11 mouse cellular contexts compared by ENCODE assay signal in genomic region chr8:83976101-83976630, GRCm38 (mm10). TPM values are rescaled to one million over a fixed set of nuclear protein-coding genes. Genes with fewer than 3 reads are reported as not detected.
DNase-seq lines count a peak whose midpoint lies in the region; ATAC-seq and TF ChIP-seq lines count a peak whose summit lies in the region.
"Had no signal": no experiment of that assay in that cellular context is flagged by ENCODE, and none has a peak within 500 bp of the region (broad histone marks: within the 10 kb centered on the region; RNA-seq: fewer than 3 reads in every experiment).

No protein-coding gene starts in this region.

- 0 out of 2 replicates have a peak, but pooled peaks have one; percentile 27 for TF ChIP-seq CTCF in cerebellum, adult 2 months (IDR thresholded peaks at IDR 0.05; ENCODE audit: borderline replicate concordance, insufficient read depth, low read depth, low read length)

- no peak for ATAC-seq in liver, embryonic 12.5 days
- ATAC-seq: inflammation-experienced regulatory T-cells, adult 6 months had no signal

- H3K36me3 ChIP-seq in liver, embryonic 12.5 days, result peaks cover 24% of the 10 kb centered on the region
- H3K36me3 ChIP-seq in splenic B cell, adult 2 months (ENCODE audit: control insufficient read depth, insufficient read depth, low read length, poor library complexity, severe bottlenecking), result no peaks in the 10 kb centered on the region

- no peaks in the 10 kb centered on the region for H3K27me3 ChIP-seq in cerebellum, adult 2 months (ENCODE audit: control insufficient read depth, insufficient read depth, low read length)
- no peaks in the 10 kb centered on the region for H3K27me3 ChIP-seq in liver, embryonic 12.5 days (replicated peaks)
- H3K27me3 ChIP-seq in splenic B cell, adult 2 months (ENCODE audit: control insufficient read depth, insufficient read depth, low read length, poor library complexity, severe bottlenecking), result no peaks in the 10 kb centered on the region

- TF ChIP-seq POLR2A in cerebellum, adult 2 months (IDR thresholded peaks at IDR 0.05; ENCODE audit: borderline replicate concordance, insufficient read depth, low read length), result no peak

- no peak overlapping the region for H3K27ac ChIP-seq in cerebellum, adult 2 months (ENCODE audit: insufficient read depth, low read length)
- H3K27ac ChIP-seq in liver, embryonic 12.5 days, result no peak overlapping the region

- H3K4me2 ChIP-seq in liver, embryonic 12.5 days, result no peak overlapping the region

- H3K9ac ChIP-seq in liver, embryonic 12.5 days, result no peak overlapping the region

- no peak overlapping the region for H3K4me3 ChIP-seq in cerebellum, adult 2 months (replicated peaks; ENCODE audit: insufficient read depth, low read depth, low read length)
- no peak overlapping the region for H3K4me3 ChIP-seq in liver, embryonic 12.5 days

- WGBS in cerebellum, adult 2 months, result 74% methylated on average over 4 of the region's 4 CpGs
- 73% methylated on average over 4 of the region's 4 CpGs for WGBS in liver, embryonic 12.5 days (ENCODE audit: insufficient replicate concordance)

- no peaks in the 10 kb centered on the region for H3K9me3 ChIP-seq in liver, embryonic 12.5 days (replicated peaks)
- H3K9me3 ChIP-seq: G1E had no signal

- DNase-seq in cerebellum, adult 2 months, result no peak
- no peak for DNase-seq in cerebellum, adult 11-12 months
- peak; percentile 36 for DNase-seq in liver
- DNase-seq in c-Kit-positive CD71-positive TER-119-negative erythroid progenitor cells, embryonic 14.5 days (ENCODE audit: low read depth), result peak; percentile 31
- peak; percentile 65 for DNase-seq in splenic B cell, adult 2 months (ENCODE audit: low read depth, low spot score)
- DNase-seq in cerebellum, adult 18-20 months, result no peak
- no peak for DNase-seq in embryo, embryonic 10 days (ENCODE audit: low spot score)
- DNase-seq: right cerebral cortex, postnatal 25 days had no signal

- peaks cover 45% of the 10 kb centered on the region for H3K4me1 ChIP-seq in cerebellum, adult 2 months (ENCODE audit: control insufficient read depth, insufficient read depth, low read length)
- peaks cover 56% of the 10 kb centered on the region for H3K4me1 ChIP-seq in liver, embryonic 12.5 days

RNA-seq across cellular contexts. Expression of gene Prkaca, which starts 3.4 kb away (rescaled TPM):
- polyA plus RNA-seq in cerebellum, adult 2 months (2012; rRNA removed), result 235 and 256 TPM in 2 replicates
- 81.1 and 82.0 TPM in 2 replicates for polyA plus RNA-seq in liver, embryonic 12.5 days (2016; fragmentation: Nextera tagmentation; extraction: Ambion mirVana)

RNA-seq across cellular contexts. Expression of gene Asf1b, which starts 20.9 kb away (rescaled TPM):
- polyA plus RNA-seq in cerebellum, adult 2 months (2012; rRNA removed), result 2.0 and 2.5 TPM in 2 replicates
- 113 and 116 TPM in 2 replicates for polyA plus RNA-seq in liver, embryonic 12.5 days (2016; fragmentation: Nextera tagmentation; extraction: Ambion mirVana)

RNA-seq across cellular contexts. Expression of gene Gm10644, which starts 21.2 kb away (rescaled TPM):
- 0.56 and 0.74 TPM in 2 replicates for polyA plus RNA-seq in cerebellum, adult 2 months (2012; rRNA removed)
- polyA plus RNA-seq in liver, embryonic 12.5 days (2016; fragmentation: Nextera tagmentation; extraction: Ambion mirVana), result 0.15 and 0.16 TPM in 2 replicates

RNA-seq across cellular contexts. Expression of gene Samd1, which starts 21.3 kb away (rescaled TPM):
- 50.5 and 55.1 TPM in 2 replicates for polyA plus RNA-seq in cerebellum, adult 2 months (2012; rRNA removed)
- polyA plus RNA-seq in liver, embryonic 12.5 days (2016; fragmentation: Nextera tagmentation; extraction: Ambion mirVana), result 8.5 and 8.7 TPM in 2 replicates

RNA-seq across cellular contexts. Expression of gene 1700067K01Rik, which starts 25.1 kb away (rescaled TPM):
- 0.11 and 0.14 TPM in 2 replicates for polyA plus RNA-seq in cerebellum, adult 2 months (2012; rRNA removed)
- polyA plus RNA-seq in liver, embryonic 12.5 days (2016; fragmentation: Nextera tagmentation; extraction: Ambion mirVana), result 0.41 and 0.63 TPM in 2 replicates

Comparison
In these comparisons a context has a peak if more than half of its experiments do, and no peak if none do; other contexts are left out.
1. DNase-seq: peak in liver (single experiment), c-Kit-positive CD71-positive TER-119-negative erythroid progenitor cells, embryonic 14.5 days (single experiment) and splenic B cell, adult 2 months (single experiment); none in cerebellum, adult 2 months (0 of 2), cerebellum, adult 11-12 months (single experiment), cerebellum, adult 18-20 months (0 of 2) and embryo, embryonic 10 days (single experiment).
2. RNA of gene Asf1b, which starts 20.9 kb away (polyA plus RNA-seq): 113 to 116 TPM in liver, embryonic 12.5 days; 2.0 to 2.5 TPM in cerebellum, adult 2 months; every median in the first group is over 10 times any median in the second.